Mouse (Mus musculus) myocyte (in vitro differentiated cells): ENCODE measurements around the gene Slc38a3.

Source experiments
- CEBPB ChIP-seq: IDR thresholded peaks from 2 replicates; pipeline ENCODE4 v1.6.1; 2011; ENCODE audit warnings: mild to moderate bottlenecking, moderate library complexity; ENCODE audit not compliant: poor library complexity, insufficient read depth, severe bottlenecking
- E2F4 ChIP-seq: IDR thresholded peaks from one replicate; pipeline ENCODE4 v1.6.1; 2011; ENCODE audit warnings: mild to moderate bottlenecking, control low read depth, moderate library complexity; ENCODE audit not compliant: insufficient read depth
- MAX ChIP-seq: IDR thresholded peaks from one replicate; pipeline ENCODE4 v1.6.1; 2011; ENCODE audit warnings: low read depth, mild to moderate bottlenecking, control low read depth
- MYOD1 ChIP-seq, 3 experiments: IDR thresholded peaks; one replicate each; pipeline ENCODE4 v1.6.1; 2011; ENCODE audit warnings: control low read depth in 2 of 3, low read depth in 2 of 3, mild to moderate bottlenecking in 2 of 3, moderate library complexity in 1 of 3; ENCODE audit not compliant: insufficient read length in 2 of 3, control insufficient read depth in 1 of 3
- MYOG ChIP-seq, 3 experiments: IDR thresholded peaks; one replicate each; pipeline ENCODE4 v1.6.1; 2011; ENCODE audit warnings: control low read depth in 2 of 3, low read depth in 2 of 3, mild to moderate bottlenecking in 2 of 3; ENCODE audit not compliant: insufficient read length in 2 of 3, control insufficient read depth in 1 of 3, insufficient read depth in 1 of 3
- POLR2A ChIP-seq: IDR thresholded peaks from one replicate; pipeline ENCODE4 v1.6.1; 2011; ENCODE audit warnings: low read depth, mild to moderate bottlenecking, control low read depth, moderate library complexity; ENCODE audit not compliant: insufficient read length
- POLR2AphosphoS2 ChIP-seq: IDR thresholded peaks from one replicate; pipeline ENCODE4 v1.6.1; 2011; ENCODE audit warnings: low read depth, control low read depth; ENCODE audit not compliant: insufficient read length
- REST ChIP-seq: IDR thresholded peaks from one replicate; pipeline ENCODE4 v1.6.1; 2011; ENCODE audit warnings: mild to moderate bottlenecking, control low read depth, moderate library complexity; ENCODE audit not compliant: insufficient read depth, insufficient read length
- SRF ChIP-seq: IDR thresholded peaks from one replicate; pipeline ENCODE4 v1.6.1; 2011; ENCODE audit warnings: low read depth; ENCODE audit not compliant: control insufficient read depth, insufficient read length
- TCF12 ChIP-seq: IDR thresholded peaks from one replicate; pipeline ENCODE4 v1.6.1; 2011; ENCODE audit warnings: mild to moderate bottlenecking, control low read depth; ENCODE audit not compliant: poor library complexity, insufficient read depth, severe bottlenecking
- TCF3 ChIP-seq: IDR thresholded peaks from one replicate; pipeline ENCODE4 v1.6.1; 2011; ENCODE audit warnings: low read depth, control low read depth; ENCODE audit not compliant: insufficient read length
- USF1 ChIP-seq: IDR thresholded peaks from one replicate; pipeline ENCODE4 v1.6.1; 2011; ENCODE audit warnings: low read depth, mild to moderate bottlenecking, control low read depth, moderate library complexity

DNA sequence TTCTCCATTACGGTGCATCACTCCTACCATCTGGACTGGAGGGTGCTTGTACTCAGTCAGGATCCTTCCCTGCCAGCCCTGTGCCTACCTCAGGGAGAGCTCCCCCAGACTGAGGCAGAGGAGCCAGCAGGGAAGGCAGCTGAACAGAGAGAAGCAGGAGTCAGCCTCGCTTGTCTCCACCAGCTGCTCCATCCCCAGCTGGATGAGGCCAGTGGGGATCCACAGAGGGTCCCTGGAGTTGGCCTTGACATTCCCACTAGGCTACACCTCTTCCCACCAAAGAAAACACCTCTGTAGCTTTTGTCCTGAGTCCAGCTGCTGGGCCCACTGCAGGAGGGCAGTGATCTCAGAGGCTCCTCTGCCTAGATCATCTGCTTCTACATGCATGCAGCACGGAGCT is 44.4 kb downstream of the Slc38a3 start:
- no peak for TF ChIP-seq SRF
- no peak for TF ChIP-seq POLR2A
- TF ChIP-seq POLR2AphosphoS2 = no peak
- no peak for TF ChIP-seq MYOD1 (IDR thresholded peaks at IDR 0.05; ENCODE audit: control insufficient read depth in 1 of 3, insufficient read length in 2 of 3, low read depth in 2 of 3)
- no peak for TF ChIP-seq E2F4
- no peak for TF ChIP-seq MAX
- no peak for TF ChIP-seq REST
- TF ChIP-seq TCF3 = no peak
- TF ChIP-seq MYOG (IDR thresholded peaks at IDR 0.05; ENCODE audit: control insufficient read depth in 1 of 3, insufficient read depth in 1 of 3, insufficient read length in 2 of 3, low read depth in 2 of 3) = no peak
- no peak for TF ChIP-seq USF1
- no peak for TF ChIP-seq TCF12
- no peak for TF ChIP-seq CEBPB
